Mouse (Mus musculus): ENCODE measurements around the gene Bcl10. TPM values are rescaled to one million over a fixed set of nuclear protein-coding genes. Genes with fewer than 3 reads are reported as not detected.

The Bcl10 gene
- total RNA-seq, 2 experiments from 2014 or later = 13.0 to 13.7 TPM

Other genes with a start within 250 kb of the Bcl10 start
- gene Ddah1, start 164.1 kb upstream of the Bcl10 start, total RNA-seq (2021) = 10 to 100 TPM; 51.9 to 53.8 TPM
- gene 2410004B18Rik, start 15.2 kb downstream of the Bcl10 start, total RNA-seq (2021) = 10 to 100 TPM; 37.1 to 38.2 TPM
- gene Syde2, start 65.1 kb downstream of the Bcl10 start, total RNA-seq (2021) = 1 to 10 TPM; 3.6 to 4.2 TPM
- gene Wdr63, start 185.3 kb downstream of the Bcl10 start, total RNA-seq (2021) = 1 to 10 TPM; 1.1 TPM
- gene Mcoln3, start 194.6 kb downstream of the Bcl10 start, total RNA-seq (2021) = not detected
- not detected for gene Mcoln2, start 227.0 kb downstream of the Bcl10 start, total RNA-seq (2021)

All from layer of hippocampus, adult 18-20 months (tissue).